Mouse (Mus musculus): ENCODE results near the gene Ntn5.

- TF ChIP-seq CTCF (IDR thresholded peaks at IDR 0.05) (no peak), EP300 (IDR thresholded peaks at IDR 0.05; ENCODE audit: insufficient read depth, low read depth, low read length) (0 out of 2 replicates have a peak, but pooled peaks have one; percentile 73), POLR2A (IDR thresholded peaks at IDR 0.05; ENCODE audit: insufficient read depth, low read depth, low read length) (peak; percentile 43; the same call in 1 of the 2 replicates)
Observed at GRCm38 (mm10) chr7:45681046-45681736, 2.6 kb upstream of the Ntn5 start.
